Mouse (Mus musculus) retina, postnatal 1 day (tissue): ENCODE data around the gene Olfr954.

Experiments used
- DNase-seq: peaks from one replicate; pipeline ENCODE4 v3.0.0-alpha.2; 2012

Olfr954 gene

DNA sequence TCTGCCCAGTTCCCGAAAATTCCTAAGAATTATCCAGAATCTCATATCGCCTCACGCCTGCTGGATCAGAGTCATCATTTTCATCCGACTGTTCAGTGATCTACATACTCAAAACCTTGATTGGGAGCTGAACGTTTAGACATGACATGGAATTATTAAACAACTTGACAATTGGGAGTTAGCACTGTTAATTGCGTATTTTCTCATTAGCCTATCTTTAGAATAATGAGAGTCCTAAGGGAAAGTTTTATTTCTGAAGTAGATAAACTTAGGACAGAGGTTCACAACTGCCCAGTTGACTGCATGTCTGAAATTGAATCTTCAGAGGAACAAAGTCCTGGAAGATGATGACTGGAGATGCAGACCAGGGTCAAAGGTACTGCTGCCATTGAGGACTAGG, at the start of gene Olfr954:
Gene Olfr954 (plus strand): TSS at position 301 of the 400 bp plus-strand sequence.
- DNase-seq = no peak

- DNase-seq = no peak
Observed at GRCm38 (mm10) chr9:39427048-39427447, 29.5 kb upstream of the Olfr954 start, which contains the start of gene Olfr952. Olfr952 (minus strand) TSS chr9:39427148.

DNA sequence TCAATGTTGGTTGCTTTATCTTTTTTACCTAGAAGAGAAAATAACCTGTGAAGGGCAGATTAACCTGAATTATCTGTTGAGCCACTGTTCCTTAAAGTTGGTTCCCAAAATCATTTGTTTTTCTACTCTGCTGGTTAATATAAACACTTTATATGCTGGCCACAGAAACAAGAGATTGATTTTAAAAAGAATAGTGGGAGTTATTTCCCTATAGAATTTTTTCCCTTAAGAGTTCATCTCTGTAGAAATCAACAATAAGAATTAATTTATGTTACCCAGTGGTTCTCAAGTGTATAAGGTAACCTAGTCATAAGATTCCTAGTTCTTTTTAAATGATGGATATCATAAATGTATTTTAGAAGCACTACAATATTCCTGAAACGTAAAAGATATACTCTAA, 15.3 kb downstream of the Olfr954 start, which contains the start of gene Olfr955:
Gene Olfr955 (minus strand): TSS at position 101 of the 400 bp plus-strand sequence.
- DNase-seq = no peak

GRCm38 (mm10) chr9:39493895-39494294, 37.4 kb downstream of the Olfr954 start, which contains the start of gene Olfr44:
Olfr44 (minus strand) TSS chr9:39493995.
- DNase-seq = no peak

- peak; percentile 75 for DNase-seq
Observed at GRCm38 (mm10) chr9:39508998-39509397, 52.5 kb downstream of the Olfr954 start.

DNA sequence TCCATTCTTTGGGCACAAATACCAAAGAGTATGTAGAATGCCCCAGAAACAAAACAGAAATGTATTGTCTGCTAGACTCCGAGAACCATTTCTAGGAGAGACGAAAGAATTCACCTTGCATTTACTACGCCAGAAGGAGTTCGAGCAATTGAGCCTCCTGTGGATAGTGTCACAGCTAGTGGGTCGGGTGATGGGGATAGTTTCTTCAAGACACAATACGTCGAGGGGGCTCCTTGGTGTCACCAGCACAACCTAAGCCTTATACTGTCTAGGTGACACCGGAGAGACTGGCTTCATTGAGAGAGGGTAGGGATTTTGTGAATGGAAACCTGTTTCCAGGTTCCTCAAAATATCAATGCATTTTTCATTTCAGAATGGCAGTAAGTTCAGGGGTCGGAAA, 52.9 kb downstream of the Olfr954 start:
- no peak for DNase-seq
